Mouse (Mus musculus): ENCODE results near the gene Tom1l1.

DNA sequence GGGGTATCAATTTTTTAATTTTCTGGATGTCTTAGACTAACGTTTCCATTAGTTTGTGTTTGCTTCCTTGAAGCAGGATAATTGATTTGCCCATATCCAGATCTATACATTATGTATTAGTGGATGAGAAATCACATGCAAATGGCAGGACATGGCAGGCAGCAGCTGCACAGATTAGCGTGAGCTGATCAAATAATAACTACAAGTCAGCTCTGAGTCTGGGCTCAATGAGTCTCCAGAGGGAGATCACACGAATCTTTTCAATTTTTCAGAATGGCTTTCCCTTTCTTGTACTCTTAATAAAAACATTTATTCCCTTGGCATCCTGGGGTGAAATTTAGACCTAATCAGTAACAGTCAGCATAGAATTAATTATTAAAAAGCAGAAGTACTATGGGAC is 34.1 kb upstream of the Tom1l1 start:
- TF ChIP-seq GATA1 (IDR thresholded peaks at IDR 0.05; ENCODE audit: borderline replicate concordance, low read length) (no peak), FLI1 (IDR thresholded peaks at IDR 0.05; ENCODE audit: low read length) (no peak)
